Mouse (Mus musculus) megakaryocyte progenitor cell, adult 5-6 weeks (primary cell): ENCODE data around the gene Tagln3. TPM values are rescaled to one million over a fixed set of nuclear protein-coding genes. Genes with fewer than 3 reads are reported as not detected.
A peak's percentile ranks its signal among the peaks of the same experiment; 100 is the strongest.

Experiments
- ATAC-seq: replicated peaks from 2 replicates; pipeline ENCODE4 v1.8.0; 2016; ENCODE audit warnings: mild to moderate bottlenecking, moderate TSS enrichment, inconsistent platforms; ENCODE audit not compliant: poor library complexity
- total RNA-seq, 2 experiments: library from RNA; stranded (forward) in 1 of 2; stranded (reverse) in 1 of 2; fragments of 157-497, 149-512 nt in 1 of 2; fragments of 200-1000 nt in 1 of 2; gene quantifications; 2 replicates each; pipeline versions ENCODE4 v1.2.3 to v1.2.4; 2015 to 2017

The Tagln3 gene
- total RNA-seq (2015) (not detected in 2 replicates), total RNA-seq (2017) (not detected in 2 replicates)

DNA sequence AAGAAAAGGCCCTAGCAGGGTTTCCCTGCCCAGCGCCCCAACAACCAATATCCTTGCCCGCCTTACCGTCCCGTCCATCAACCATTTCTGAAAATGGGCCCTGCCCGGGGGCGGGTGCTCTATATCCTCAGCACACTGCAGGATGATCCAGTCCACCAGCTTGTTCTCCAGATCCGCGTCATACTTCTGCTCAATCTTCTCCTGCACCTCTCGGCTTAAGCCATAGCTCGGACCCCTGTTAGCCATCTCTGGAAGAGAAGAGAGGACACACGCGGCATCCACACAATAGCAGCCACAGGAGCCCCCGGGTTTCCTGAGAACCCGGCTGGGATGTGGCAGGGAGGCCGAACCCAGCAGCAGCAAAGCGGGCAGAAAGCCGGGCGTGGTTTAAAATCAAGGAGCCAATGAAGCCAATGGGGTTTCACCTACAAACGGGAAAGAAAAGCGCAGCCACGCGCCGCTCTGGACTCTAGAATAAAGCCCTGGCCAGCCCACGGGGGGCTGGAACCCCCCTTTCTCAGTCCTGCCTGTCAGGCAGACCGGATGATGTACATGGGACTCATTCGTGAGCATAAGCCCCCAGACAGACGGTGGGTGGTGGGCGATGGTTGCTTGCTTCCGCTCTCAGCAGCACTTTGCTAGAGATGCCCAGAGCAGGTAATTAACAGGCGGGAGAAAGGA lies at the start of gene Tagln3:
Gene Tagln3, minus strand, starts transcription at position 548 of the 681 bp plus-strand sequence.
- ATAC-seq: peak; percentile 57

DNA sequence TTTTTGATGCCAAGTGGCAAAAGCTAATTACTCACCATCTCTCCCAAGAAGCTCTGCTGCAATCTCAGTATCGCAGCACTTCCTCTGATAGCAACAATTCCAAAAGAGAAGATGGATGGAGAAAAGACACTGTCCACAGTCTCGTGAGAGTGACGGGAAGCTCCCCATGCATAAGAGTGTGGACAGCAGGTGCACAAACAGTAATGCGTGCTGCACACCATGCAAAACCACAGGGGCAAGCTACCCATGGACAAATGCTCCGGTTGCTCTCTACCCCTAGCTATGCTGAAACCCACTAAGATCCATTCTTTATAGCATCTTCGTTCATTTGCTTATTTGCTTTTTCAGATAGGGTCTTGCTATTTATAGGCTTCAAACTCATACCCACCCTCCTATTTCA lies 46.5 kb upstream of the Tagln3 start:
- no peak for ATAC-seq

DNA sequence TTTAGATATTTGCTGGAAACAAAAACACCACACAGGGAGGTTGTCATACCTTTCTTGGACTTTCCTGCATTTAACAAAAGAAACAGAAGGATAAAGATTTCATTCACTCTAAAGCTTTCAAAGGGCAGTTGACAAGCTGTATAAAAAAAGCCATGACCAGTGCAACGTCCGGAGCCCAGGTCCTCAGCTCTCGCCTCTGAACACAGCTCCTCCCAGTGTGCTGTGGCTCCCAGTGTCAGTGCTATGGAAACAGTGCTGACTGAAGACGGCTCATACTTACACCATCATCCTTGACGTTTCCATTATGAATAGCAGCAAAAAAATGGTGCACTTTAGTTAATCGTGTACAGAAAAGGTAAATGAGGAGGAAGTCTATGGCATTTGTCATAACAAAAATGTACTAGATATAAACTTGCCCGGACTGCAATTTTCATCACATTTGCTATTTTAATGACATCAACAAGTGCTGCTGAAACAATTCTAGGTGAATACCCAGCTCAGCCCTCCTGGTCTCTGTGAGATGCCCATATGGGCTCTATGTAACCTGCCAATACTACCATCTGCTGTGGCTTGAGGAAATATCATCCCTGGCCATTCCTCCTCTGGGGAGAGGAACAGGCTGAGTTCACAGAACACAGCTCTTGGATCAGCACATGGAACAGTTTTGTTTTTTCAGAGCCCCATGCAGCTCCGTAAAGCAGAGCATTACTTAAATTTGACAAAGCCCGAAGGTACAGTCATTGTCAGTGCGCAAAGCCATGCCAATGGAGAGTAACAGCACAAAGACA lies 43.6 kb upstream of the Tagln3 start:
- ATAC-seq: no peak

GRCm38 (mm10) chr16:45767434-45767833 lies 43.0 kb upstream of the Tagln3 start:
- no peak for ATAC-seq

GRCm38 (mm10) chr16:45765801-45766494 lies 41.5 kb upstream of the Tagln3 start:
- ATAC-seq: no peak

GRCm38 (mm10) chr16:45765102-45765501 lies 40.7 kb upstream of the Tagln3 start:
- ATAC-seq: no peak

DNA sequence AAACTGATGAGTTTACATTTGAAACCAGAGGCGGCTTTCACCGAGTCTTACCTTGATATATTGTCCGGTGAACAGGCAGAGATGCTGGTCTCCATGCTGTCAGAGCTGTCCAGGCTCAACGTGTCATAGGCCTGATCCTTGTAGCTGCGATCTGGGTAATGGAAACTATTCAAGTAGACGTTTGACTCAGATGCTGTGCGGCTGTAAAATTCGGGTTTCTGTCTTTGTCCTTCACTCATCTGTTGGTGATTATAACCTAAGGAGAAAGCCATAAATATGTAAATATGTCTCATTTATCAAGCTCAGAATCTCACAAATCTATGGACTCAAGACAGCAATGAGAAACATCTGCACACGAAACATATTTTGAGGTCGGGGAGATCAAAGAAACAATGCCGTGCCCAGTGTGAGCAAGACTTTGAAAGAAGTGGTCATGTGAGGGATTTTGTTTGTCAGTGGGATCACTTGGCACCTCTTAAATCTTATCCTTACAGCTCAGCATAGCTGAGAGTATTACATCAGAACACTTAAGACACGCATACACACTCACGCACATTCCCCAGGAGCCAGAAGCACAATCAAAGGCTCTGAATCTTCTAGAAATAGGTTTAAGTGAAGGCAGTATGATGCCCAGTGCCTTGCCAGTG lies 38.6 kb upstream of the Tagln3 start:
- no peak for ATAC-seq

- ATAC-seq: no peak
These were observed 37.0 kb upstream of the Tagln3 start for GRCm38 (mm10) chr16:45761425-45761824.

DNA sequence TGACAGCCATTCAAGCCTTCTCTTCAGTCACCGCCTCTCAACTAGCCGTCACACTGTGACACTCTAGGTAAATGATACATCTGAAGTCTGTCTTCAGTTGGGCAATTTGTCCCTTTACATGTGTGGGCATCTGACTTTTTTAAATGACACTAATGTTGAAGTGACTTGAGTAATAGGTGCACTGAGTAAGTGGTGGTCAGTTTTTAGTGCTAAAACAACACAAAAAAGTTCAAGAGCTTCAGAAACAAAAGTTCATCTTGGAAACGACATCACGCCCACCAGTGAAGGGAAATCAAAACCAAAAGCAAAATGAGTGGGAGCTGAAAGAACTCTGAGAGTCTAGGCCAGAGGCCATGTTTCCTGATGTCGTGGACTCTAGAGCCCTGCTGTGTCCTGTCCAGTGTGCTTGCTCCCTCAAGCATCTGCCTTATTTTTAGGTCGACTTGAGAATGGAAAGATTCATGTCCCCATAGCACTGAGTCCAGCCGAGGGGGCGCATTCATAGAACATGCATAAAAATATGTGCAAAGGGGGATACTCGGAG lies 34.4 kb upstream of the Tagln3 start:
- no peak for ATAC-seq

DNA sequence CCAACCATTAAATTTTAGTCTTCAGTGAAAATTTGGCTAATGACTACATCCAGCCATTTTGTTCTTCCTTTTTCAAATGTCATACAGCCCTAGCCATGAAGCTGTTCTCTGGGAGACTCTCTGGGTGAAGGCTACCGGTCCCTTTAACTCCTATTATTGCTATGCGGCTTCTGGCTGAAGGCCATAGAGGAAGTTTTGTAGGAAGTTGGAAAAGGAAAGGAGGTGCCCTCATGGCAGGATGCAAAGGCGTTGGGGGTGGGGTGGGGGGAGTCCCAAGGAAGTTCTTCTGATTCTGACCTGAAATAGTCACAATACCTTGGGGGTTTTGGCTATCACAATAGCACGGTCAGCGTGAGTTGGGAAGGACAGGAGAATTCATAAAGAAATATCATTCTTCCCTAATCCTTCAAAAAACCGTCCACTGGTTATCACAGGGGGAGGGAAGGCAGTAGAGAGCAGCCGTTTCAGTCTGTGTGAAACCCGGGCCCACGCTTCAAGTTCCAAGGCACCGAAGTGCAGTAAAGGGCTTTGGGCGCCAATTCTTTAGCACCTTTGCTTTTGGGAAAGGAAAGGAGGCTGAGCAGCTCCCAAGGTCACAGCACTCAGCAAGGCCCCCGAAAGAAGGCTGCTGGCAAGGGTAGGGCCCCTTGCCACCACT lies 33.1 kb upstream of the Tagln3 start:
- ATAC-seq: peak; percentile 44

DNA sequence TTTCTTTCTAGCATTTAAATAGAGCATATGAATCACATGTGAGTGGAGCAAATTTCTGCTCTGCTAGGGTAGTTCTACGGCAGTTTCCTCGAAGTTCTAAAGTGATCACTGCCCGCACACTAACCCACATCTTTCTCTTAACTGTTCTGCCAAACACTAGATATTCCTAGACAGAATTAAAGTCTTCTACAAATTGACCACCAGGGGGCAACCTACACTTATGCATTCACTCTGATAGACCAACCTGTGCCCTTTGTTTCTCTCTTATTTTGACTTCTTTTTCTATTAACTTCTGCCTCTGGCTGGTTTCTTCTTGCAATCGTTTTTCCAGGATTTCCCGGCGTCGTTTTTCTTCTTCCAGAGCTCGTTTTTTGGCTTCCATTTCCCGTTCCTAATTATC lies 32.4 kb upstream of the Tagln3 start:
- ATAC-seq: peak; percentile 93

DNA sequence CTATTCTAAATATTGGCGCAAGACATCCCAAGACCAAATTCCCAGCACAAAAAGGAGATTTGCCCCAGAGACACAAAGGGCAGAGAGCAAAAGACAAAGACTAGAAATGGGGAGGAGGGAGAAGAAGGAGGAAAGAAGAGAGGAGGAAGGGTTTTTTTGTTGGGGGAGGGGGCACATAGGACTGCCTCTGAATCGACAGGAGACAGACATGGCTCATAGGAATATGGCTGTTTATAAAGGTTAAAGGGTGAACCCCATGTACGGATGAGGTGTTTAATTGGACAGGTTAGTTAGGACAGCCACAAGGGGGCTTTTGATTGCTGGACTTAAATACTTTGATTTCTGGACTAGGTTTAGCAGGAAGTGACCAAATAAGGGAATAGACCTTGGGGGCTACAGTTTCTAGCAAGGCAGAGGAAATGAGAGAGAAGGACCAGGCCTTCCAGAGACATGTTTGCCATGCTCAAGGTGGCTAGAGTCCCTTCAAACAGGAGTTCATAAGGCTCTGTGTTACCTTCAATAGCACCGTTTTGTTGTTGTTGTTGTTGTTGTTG lies 19.3 kb upstream of the Tagln3 start:
- no peak for ATAC-seq

GRCm38 (mm10) chr16:45742615-45743476 lies 18.4 kb upstream of the Tagln3 start, which contains the start of gene Abhd10:
TSS of gene Abhd10 (minus strand) at chr16:45742955.
- peak; percentile 89 for ATAC-seq

- no peak for ATAC-seq
These were observed 13.5 kb upstream of the Tagln3 start for GRCm38 (mm10) chr16:45737880-45738279.

- ATAC-seq: peak; percentile 92
These were observed 12.3 kb upstream of the Tagln3 start for GRCm38 (mm10) chr16:45736724-45737123.

DNA sequence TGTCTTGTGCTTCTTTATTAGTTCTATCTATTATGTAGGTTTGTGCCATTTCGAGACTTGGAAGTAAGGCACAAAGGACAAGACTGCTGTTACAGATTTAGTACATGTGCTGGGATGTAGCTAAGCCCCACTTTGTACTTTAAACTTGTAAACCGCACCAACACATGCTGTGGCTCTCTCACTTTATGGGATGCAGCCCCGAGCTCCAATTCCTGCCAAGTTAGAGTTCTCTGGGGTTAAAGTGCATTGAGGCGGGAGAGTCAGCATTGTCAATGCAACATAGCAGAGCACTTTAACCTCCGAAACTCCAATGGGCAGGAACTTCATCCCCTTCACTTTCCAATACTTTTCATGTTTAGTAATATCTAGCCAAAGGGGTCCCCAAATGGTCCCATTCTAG lies 4.8 kb upstream of the Tagln3 start:
- no peak for ATAC-seq

- ATAC-seq: no peak
These were observed 314 bp upstream of the Tagln3 start for GRCm38 (mm10) chr16:45724742-45725102.

DNA sequence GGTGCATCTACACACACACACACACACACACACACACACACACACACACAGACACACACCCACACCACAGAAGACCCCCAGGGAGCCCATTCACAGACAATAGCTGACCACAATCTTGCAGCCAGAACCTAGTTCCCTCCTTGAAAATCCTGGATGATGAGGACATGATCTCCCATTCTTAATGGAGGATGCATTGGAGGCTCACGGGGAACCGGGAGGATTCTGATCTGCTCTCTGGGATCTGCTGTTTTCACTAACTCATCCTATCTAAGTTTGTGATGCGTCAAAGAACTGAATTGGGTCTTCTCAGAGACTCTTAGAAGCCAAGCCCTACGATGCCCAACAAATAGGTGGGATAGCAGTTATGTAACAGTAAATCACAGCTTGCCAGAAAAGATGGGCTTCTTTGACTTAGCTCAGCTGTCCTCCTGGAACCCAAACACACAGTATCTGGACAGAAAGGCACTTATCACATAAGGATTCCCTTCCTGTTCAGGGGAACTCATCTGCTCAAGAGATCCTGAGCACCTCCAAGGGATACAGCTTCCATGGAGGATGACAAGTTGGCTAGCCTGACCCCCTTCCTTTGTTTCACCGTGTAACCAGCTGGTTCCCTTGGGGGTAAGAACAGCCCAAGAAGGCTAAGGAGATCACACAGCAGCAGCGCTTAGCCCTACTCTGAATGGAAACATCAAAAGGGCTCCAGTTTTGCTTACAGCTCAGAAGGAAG lies 1.1 kb downstream of the Tagln3 start:
- ATAC-seq: no peak
